Mouse (Mus musculus): ENCODE results near the gene Plxnb2. TPM values are rescaled to one million over a fixed set of nuclear protein-coding genes. Genes with fewer than 3 reads are reported as not detected.

The Plxnb2 gene
- total RNA-seq, 2 experiments from 2014 or later: 98.2 to 101 TPM

DNA sequence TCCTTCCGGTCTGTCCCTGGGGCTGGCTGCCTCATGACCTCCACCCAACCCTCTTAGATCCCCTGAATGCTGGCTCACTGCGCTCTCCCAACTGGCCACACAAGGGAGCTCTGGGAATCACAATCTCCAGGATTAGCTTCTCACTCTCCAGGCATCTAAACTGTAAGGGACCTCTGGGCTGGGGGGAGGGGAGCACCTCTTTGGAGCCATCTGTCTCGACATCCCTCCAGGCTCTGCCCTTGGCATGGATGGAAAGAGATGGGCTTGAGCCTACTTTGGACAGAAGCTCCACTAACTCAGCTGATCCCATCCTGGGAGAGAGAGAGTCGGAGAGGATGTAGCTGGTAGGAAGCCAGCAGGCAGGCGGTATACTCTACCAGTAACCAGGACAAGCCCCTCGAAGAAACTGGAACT, 1.7 kb upstream of the Plxnb2 start:
- intact Hi-C loops (cut with DNase I): loop anchor here (1.0 to 2.0 kb wide), 2 partner anchors 14 to 26 kb away; partner anchors contain the start of gene Dennd6b
- peak in 1 of 2 experiments; percentile 71 for DNase-seq

GRCm38 (mm10) chr15:89181561-89182270, 1.1 kb upstream of the Plxnb2 start:
- no peak for DNase-seq
- intact Hi-C loops (cut with DNase I): loop anchor here (1.0 to 2.0 kb wide), 2 partner anchors 15 to 27 kb away; partner anchors contain the start of gene Dennd6b

DNA sequence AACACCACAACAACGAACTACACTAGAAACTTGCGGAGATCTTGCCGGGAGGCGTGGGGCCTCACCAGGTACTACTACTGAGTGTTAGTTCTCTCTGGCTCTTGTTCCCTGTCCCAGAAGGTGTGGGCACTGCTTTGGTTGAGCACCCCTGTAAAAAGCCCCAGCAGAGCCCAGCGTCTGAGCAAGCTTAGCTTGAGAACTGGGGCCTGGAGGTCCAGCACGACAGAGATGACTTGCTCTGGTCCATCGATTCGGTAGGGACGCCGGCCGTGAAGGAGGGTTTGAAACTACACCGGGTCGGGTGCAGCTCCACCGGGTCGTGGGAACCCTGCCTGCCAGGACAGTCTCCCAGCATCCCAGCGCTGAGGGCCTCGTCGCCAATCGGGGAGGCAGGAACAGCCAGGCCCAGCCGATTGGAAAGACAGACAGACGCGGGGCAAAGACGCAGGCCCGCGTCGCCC, 477 bp downstream of the Plxnb2 start:
- intact Hi-C loops (cut with DNase I): no loop called here
- DNase-seq: peak; percentile 43 to 51

DNA sequence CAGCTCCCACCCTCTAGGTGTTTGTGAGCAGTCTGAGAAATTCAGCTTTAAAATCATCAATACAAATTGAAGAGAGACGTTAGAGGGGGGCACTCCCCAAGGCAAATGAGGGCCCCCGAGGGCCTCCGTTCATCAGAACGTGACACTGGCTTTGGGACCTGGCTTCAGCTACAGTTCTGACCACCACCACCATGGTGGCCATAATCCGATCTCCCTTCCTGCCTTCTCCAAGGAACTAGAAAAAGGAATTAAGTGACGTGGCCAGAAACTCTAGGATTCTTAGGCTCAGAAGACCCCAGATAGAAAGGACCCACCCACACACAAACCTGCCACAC, 991 bp downstream of the Plxnb2 start:
- intact Hi-C loops (cut with DNase I): no loop called here
- DNase-seq: no peak

- DNase-seq: peak; percentile 75 to 82
- intact Hi-C loops (cut with DNase I): no loop called here
These were observed 1.5 kb downstream of the Plxnb2 start for GRCm38 (mm10) chr15:89178954-89179629.

DNA sequence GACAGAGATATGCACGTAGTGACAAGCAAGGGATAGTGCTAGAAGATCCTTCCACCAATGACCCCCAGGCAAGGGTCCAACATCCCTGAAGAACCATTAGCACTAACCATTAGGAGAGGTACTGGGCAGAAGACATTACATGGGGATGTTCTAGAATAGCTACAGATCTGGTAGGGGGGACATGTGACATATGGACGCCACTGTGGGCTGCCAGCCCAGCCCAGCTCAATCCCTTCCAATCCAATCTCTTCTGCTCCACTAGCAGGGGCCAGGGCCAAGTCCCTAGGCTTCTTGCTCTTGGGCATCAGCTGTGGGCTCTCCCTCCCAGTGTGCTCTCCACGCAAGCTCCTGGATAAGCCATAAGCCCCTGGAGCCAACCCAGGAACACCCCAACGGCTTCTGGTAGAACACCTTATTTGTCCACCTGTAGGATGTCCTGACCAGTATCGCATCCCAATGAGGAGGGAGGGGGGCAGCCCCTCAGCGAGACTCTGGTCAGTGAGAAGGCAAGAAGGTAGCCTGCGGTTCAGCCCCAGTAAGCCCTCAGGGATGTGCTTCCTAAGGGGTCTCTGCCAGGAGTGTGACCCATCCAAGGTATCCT, 2.2 kb downstream of the Plxnb2 start:
- intact Hi-C loops (cut with DNase I): no loop called here
- peak in 1 of 2 experiments; percentile 49 for DNase-seq

DNA sequence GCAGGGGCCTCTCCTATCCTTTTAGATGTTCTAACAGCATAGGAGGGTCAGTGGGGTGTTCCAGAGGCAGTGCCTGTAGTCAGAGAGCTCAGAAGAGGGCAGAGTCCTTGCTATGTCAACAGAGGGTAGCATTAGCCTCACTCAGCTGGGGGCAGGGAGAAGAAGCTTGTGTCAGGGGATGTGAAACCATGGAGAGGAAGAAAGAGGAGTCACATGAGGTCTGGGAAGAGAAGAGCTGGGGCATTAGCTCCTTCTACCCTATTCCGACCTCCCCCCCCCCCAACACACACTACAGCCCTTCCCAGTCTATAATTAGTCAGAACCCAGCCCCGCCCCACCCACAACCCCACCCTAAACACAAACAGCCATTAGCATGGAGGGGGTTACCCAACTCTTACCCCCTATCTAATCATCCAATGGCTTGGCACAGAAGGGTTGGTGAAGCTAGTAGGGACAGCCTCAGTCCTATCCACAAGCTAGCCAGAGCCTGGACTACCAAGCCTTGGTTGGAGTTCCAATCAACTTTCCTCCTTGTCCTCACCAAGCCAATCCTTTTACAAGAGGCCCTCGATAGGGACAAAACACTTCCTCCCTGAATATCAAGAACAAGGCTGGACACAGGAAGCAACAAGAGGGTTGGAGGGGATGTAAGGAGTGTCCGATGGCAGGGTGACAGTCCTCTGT, 2.9 kb downstream of the Plxnb2 start:
- no peak for DNase-seq

GRCm38 (mm10) chr15:89177121-89177520, 3.5 kb downstream of the Plxnb2 start:
- intact Hi-C loops (cut with DNase I): no loop called here
- peak; percentile 89 to 94 for DNase-seq

More for the DNA sequence above, 2.9 kb downstream of the Plxnb2 start:
- intact Hi-C loops (cut with DNase I): no loop called here

DNA sequence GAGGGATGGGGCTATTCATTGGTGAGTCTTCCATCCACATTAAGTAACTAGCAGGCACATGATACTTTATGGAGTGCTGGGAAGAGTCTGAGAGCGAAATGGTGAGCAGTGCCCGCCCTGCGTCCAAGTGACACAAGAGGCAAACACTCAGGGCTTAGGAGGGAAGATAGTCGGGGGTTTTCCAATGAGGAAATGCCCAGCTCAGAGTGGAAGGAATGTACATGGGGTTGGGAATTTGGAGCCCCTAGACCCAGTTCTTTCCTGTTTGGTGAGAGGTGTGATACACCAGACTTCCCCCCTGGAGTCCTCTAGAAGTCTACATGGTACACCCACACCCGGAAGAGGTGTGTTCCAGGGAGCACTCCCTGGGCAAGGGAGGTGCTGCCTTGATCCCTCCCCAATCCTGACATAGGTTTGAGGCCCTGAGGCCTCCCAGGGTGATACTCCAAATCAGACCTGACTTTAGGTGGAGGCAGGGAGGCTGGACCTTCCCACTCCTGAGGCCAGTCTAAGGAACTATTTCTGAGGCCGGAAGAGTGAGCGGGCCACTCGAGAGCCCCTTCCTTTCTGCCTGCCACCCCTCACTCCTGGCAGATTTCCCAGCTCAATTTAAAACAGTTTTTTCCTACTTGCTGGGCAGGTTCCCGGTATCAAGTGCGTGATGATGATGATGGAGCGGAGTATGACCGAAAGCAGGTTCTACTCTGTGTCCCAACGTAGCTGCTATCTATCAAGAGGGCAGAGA, 5.0 kb downstream of the Plxnb2 start:
- DNase-seq: no peak
- intact Hi-C loops (cut with DNase I): no loop called here

- DNase-seq: no peak
- intact Hi-C loops (cut with DNase I): no loop called here
These were observed 5.7 kb downstream of the Plxnb2 start for GRCm38 (mm10) chr15:89174889-89175339.

GRCm38 (mm10) chr15:89173906-89174214, 6.7 kb downstream of the Plxnb2 start:
- intact Hi-C loops (cut with DNase I): no loop called here
- DNase-seq: peak; percentile 56 to 70

- intact Hi-C loops (cut with DNase I): no loop called here
- peak in 1 of 2 experiments; percentile 56 for DNase-seq
These were observed 7.3 kb downstream of the Plxnb2 start for GRCm38 (mm10) chr15:89173024-89173905.

GRCm38 (mm10) chr15:89172276-89172935, 8.2 kb downstream of the Plxnb2 start:
- DNase-seq: no peak

GRCm38 (mm10) chr15:89171526-89172051, 9.0 kb downstream of the Plxnb2 start:
- intact Hi-C loops (cut with DNase I): no loop called here
- no peak for DNase-seq

More at GRCm38 (mm10) chr15:89172276-89172935, 8.2 kb downstream of the Plxnb2 start:
- intact Hi-C loops (cut with DNase I): no loop called here

DNA sequence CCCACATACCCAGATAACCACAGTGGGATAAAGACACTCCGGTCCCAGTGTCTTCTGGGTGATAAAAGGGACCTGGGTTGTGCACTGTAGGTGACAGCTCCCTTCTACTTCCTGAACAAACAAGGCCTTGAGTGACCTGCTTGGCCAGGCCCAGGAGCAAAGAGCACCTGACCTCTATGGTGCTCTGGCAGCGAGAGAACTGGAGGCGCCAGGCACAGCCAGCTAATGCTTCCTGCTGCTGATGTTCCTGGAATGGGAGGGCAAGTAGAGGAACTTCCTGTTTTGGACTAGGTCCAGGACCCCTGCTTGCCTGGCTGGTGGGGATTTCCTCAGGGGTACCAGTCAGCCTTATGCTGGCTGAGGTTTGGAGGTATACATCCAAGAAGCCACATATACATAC, 10.5 kb downstream of the Plxnb2 start:
- peak in 1 of 2 experiments; percentile 46 for DNase-seq
- intact Hi-C loops (cut with DNase I): no loop called here

DNA sequence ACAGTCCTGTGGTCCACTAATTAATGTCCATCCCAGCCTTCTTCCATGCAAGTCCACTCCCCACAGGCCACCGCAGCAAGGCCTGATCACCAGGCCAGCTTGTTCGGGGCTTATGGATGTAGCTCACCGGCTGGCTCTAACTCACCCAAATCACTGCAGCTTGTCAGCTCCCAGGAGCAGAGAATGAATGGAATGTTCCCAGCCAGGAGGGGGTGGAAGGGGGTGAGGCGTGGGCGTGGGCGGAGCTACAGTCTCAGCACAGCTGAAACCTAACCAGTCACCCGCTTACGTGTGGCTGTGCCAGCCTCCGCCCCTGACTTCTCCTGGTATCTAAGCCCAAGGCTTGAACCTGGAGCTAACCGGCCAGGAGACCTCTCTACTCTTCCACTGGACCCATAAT, 11.2 kb downstream of the Plxnb2 start:
- peak; percentile 73 to 83 for DNase-seq
- intact Hi-C loops (cut with DNase I): no loop called here

- DNase-seq: no peak
- intact Hi-C loops (cut with DNase I): no loop called here
These were observed 11.7 kb downstream of the Plxnb2 start for GRCm38 (mm10) chr15:89168922-89169321.

DNA sequence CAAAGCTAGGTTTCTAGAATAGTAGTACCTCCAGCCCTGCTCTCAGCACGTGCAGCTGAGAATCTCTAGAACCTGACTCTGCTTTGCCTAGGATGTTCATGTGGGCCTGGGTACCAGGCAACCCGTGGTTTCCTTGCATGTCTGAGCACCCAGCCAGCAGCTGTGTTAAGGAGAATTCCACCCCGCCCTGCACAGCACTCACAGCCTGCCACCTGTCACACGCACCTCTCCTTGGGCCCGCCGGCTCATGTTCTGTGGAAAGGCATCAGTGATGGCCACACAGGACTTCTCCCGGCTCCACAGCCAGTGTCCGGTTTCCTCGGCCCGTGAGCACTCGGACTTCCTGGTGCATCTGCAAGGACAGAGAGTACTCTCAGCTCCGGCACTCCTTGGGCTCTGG, 15.1 kb downstream of the Plxnb2 start:
- intact Hi-C loops (cut with DNase I): no loop called here
- no peak for DNase-seq

Measured in heart, postnatal 14 days (tissue).